Mouse (Mus musculus) layer of hippocampus, adult 11-12 months (tissue): ENCODE measurements around the gene Cyth1.

ENCODE experiments used
- DNase-seq: peaks from one replicate; pipeline ENCODE4 v3.0.0; 2022; ENCODE audit warnings: low spot score

Cyth1 gene

DNA sequence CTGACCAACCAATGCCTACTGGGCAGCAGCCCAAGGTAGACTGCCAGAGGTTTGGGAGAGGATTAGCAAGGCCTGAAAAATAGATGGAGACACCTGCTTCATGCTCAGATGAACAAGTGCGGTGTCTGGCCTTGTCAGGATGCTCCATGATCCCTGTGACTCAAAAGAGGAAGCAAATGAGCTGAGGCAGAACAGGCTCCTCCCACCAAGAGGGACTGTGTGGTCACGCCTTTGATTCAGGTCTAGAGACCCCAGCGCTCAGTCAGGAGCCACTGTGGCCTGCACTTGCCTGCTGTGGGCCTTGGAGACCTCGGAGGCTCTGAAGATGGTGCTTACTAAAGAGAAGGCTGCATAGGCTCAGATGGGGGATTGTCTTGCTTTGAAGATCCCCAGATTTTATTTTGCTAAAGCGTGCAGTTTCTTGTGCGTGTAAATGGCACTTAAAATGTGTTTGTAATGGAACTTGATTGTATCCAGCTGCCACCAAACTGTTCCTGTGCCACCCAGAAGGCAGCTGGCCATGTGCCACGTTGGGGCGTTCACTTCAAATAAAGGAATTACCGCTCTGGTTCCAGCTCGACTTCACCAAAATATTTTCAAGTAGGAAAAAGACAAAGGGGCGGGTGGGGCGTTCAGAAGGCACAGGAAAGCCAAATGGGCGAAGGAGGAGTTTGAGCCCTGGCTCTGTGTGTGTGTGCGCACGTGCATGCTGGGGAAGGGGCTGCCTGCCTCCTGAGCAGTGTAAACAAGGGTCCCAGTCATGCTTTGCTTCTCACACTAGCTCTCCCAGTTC is 6.0 kb upstream of the Cyth1 start:
- peak; percentile 69 for DNase-seq

DNA sequence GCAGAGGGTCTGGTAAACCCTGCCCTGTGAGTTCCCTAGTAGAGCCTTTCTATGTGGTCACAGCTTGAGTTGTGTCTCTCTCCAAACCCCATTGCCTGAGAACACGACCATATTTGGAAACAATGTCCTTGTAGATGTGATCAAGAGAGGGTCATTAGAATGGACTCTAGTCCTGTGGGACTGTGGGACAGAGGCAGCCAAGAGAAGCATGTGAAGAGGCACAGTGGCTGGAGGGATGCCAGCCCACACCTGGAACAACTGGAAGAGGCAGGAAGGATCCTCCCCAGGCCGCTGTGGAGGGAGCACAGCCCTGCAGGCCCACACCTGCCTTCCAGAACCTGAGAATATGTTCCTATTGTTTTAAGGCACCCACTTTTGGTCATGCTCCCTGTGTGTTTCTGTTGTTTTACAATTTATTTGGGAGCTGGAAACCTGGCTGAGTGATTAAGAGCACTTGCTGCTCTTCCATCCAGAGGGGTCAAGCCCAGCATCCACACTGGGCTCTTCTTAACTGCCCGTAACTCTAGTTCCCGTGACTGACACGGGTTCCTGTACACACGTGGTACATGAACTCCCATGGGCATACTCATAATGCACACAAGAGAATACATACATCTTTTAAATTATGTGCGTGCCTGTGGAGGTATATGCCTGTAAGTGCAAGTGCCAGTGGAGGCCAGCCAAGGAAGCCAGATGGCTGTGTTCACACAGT is 5.2 kb upstream of the Cyth1 start:
- DNase-seq, result no peak

DNA sequence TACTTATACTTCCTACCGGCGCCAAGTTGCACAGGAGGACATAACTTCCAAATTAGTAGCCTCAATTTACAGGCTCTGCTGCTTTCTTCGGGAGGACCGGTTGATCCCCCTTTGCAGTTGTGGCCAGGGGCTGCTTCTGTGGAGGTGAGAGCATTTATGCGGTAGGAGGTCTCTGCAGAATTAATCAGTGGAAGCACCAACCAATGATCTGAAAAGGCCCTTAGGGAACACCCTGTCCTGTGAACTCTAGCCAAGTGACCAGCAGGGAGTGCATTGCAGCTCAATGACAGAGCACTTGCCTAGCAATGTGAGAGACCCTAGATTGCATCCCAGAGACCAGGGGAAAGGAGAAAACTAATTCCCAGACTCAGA is 606 bp upstream of the Cyth1 start:
- no peak for DNase-seq

DNA sequence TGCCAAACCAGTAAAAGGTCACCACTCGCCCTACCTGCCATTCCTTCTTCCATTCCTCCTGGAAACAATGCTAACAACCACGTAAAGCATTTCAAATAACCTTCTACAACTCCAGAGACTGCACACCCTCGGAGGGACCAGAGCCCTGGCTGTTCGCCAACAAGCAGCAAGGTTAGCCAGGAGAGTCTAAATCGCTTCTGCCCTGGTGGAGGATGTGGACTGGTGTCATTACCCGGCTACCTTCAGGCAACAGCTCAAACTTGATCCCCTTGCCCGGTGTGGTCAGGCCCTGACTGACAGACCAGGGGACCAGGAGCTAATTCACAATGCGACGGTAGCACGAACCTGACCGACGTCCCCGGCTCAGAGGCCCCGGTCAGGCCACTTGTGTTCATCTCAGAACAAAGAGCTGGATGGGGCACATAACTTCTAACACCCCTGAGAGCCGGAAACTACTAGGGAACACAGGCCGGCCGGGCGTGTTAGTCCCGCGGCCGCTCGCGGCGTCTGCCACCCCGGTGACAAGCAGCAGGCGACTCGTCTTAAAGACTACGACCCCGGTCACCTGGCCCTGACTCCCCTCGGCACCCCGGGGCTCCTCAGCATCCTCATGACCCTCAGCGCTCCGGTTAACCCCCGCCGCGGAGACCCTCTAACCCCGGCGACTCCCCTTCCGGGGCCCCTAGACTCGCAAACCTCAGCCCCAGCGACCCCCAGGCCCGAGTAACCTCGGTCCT is 865 bp downstream of the Cyth1 start:
- DNase-seq, result peak; percentile 45

DNA sequence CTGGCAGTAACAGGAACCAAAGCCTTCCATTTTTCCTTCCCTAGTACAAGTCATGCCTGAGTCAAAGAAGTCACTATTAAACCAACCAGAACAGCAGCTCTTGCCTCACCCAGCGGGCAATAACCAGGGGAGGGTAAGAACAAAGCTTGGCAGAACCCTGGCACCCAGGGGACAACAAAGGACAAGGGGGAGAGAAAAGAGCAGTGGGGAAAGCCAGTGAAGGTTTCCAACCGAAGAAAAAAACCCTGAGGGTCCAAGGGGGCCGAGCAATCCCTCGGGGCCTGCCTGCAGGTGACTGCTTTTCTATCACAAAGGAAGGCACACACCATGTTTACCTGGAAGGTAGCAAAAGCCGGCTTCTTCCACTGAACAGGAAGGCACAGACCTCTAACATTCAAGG is 1.7 kb downstream of the Cyth1 start:
- DNase-seq, result no peak

DNA sequence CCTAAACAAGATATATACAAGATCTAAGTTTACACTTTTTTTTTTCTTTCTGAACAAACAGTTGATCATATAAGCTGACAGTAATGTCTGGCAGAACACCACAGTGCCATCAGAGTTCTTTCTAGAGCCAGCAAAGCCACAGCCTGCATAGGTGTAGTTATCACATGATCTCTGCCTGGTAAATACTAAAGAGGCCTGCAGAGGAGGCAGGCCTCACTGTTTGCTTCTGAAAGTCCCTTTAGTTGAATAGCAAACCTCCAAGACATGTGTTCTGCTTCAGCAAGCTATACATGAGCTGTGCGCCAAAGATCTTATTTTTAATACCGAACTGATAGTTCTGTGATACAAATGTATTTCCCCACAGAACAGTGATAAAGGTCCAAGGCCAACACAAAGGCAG is 3.3 kb downstream of the Cyth1 start:
- DNase-seq, result no peak

DNA sequence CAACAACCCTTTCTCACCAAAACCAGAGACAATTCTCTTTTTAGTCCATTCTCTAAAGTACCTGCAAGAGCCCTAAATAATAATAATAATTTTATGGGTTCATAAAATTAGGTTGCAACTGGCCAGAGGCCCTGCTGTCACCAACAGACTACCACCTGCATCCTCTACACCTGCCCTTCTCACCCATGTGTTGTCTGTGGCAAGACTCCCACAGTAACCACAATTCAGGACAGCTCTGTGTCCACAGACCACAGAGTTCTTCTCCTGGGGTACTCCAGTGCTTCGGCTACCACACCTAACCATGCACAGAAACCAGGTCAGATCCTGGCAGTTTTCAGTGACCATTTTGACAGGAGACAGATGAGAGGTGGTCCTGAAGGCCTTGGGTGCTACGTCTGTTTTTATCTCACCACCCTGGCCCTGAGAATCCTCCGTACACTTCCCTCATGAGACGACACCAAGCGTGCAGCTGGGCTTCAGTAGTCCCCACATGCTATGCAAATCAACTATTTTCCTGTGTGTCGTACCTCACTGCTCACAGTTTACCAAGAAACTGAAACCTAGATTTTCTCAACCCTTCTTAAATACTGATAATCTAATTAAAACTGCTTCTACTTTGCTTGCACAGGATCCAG is 4.6 kb downstream of the Cyth1 start:
- no peak for DNase-seq

DNA sequence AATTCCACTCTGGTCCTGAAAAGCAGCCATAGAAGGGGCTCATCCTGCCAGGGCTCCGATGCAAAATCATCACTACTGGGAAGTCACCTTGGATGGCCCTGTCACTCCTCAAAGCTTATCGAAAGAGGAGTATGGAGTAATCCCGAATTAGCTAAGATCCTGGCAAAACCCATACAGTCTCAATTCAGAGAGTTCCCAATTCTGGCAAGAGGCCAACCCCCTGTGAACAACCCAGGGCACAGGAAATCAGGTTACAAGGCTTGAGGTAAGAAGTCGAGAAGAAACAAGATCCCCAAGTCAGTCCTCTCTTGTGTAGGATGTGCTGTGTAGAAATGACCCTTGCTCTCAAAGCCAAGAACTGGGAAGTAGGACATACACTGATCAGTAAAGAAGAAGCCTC is 5.9 kb downstream of the Cyth1 start:
- DNase-seq, result no peak

DNA sequence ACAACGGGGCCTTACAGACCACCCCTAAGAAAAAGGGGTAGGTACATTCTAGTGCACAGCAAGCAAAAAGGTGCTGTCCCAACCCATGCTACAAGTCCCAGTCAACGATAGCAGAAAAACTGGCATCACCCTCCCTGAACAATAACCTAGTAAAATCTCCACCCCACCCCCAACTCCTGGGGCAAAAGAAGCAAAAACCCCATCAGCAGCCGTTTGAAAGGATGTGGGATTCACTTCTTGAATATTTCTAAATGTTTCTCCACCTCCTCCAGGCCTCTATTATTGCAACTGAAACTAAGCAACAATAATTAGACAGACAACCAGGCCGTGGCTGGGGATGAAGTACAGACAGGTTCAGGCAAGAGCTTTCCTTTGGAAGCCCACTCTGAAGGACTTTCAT is 8.0 kb downstream of the Cyth1 start:
- no peak for DNase-seq

DNA sequence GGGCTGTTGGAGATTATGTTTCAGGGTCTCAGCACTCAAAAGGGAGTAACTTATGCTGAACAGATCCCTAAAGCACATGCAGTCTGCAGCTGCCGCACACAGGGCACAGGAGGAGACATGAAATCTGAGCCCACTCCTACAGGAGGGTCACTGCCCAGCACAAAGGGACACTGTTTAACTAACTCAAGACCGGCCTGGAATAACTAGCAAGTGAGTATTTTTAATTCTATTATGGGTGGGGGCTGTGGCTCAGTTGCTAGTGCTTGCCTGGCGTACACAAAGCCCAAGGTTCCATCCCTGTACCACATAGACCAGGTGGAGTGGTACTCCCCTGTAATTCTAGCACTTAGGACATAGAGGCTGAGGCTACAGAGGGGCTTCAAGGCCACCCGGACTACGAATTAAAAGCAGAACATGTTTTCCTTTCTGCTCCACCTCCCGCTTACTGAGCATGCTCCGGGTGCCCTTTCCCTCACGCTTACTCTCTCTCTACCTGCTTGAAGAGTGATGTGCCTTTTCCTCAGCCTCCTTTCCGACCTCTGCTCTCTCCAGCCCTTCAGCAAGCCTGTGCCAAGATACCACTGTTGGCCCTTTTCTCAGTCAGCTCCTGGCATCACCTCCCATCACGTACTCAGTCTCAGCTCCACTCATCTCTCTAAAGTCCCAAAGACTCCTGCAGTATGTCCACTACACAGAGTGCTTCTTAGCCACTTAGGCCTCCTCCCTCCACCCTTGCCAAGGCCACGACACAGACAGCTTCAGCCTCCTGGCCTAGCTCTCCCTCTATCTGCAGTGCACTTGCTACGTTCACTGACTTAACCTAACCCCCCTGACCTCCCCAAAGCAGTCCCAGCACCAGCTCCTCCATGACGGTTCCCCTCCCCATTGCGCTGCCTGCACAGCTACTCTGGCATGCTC is 8.9 kb downstream of the Cyth1 start:
- DNase-seq, result no peak

DNA sequence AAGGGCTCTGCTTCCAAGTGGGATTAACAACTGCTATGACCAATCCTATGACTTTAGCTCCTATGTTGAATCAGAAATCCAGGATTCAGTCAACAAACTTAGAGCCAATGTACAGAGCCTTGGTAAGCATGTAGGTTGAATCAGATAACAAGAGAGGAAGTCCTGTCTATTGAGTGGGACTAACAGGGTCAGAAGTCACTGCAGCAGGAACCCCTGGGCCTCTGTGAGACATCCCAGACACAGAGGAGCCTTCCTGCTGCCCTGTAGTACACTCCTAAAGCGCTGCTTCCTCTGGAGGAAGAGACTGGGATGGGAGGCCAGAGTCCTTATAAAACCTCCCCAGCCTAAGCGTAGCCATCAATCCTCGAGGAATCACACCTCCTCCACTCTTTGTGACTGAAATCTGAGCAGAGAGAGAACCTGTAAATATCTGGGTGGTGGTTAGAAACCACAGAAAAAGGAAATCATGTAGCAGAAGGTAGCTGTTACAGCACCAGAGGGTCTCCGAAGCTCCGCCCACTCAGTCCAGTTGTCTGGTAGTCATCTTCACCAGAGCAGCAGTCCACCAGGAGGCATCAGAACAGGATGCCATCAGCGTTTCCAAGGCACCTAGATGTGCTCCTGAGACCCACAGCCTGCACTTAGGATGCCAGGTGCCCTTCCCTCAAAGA is 11.7 kb downstream of the Cyth1 start:
- DNase-seq, result no peak

DNA sequence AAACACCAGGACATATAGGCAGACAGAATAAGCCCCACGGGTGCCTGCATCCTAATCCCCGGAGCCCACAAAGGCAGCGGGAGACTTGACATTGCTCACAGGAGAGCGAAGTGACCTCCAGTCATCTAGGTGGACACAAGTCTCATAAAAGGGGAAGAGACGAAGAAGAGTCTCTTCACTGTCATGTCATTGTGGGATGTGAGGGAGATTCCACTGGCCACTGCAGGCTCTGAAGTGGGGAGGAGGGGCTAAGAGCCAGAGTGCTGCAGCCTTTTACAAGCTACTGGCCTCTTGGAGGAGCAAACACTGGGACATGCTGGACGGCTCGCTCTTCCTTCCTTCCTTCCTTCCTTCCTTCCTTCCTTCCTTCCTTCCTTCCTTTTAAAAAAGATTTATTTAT is 13.5 kb downstream of the Cyth1 start:
- DNase-seq, result no peak

DNA sequence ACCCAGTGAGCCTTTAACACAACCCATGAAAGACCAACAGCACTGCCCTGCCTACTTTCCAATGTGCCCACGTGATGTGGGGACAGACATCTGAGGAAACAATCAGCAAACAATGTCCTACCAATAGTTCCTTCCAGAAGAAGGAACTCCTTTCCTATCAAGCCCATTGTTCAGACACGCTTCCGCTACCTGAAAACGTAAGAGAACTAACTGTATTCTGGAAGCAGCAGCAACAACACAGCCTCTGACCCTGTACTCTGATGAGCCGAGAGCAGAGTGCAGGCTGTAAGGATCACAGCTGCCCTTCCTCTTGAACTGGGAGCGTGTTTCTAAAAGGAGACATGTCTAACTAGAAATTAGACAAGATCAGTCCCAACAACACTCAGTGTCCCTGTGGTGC is 13.9 kb downstream of the Cyth1 start:
- DNase-seq, result no peak

DNA sequence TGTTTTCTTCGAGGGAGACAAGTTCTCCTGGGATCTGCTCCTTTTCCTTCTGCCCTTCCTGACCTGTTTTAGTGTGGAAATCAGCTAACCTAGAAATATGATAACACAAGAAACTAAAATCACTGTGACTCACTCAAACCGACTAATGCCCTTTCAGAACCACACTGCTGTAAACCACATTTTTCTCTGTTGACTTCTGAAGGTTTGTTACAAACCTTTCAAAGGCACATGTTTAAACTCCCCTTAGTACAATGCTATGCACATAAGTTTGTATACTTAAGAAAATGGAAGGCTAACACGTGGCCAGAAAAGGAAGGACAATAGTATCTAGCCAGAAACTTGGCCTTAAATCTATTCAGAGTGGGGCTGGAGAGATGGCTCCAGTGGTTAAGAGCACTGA is 14.5 kb downstream of the Cyth1 start:
- no peak for DNase-seq

DNA sequence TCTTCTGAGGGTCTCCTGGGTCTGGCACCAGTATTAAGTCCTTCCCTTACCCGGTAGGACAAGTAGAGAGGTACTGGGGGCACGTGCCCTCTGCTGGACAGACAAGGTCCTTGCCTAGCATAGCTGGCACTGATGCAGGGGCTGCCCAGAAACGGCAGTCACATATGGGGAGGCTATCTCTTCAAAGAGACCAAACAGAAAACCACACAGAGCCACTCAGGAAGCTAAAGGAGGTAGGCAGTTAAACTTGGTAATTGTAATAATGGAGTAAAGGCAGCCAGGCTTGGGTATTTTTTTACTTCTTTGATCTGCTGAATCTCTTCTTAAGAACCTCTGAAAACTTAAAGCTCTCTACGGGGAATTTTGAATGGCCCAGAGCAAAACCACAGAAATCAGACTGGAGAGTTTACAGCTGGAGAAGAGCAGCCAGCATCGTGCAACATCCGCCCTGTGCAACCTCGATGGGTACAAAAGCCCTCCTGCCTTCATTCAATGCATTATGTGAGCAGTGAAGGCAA is 16.0 kb downstream of the Cyth1 start:
- DNase-seq, result no peak

DNA sequence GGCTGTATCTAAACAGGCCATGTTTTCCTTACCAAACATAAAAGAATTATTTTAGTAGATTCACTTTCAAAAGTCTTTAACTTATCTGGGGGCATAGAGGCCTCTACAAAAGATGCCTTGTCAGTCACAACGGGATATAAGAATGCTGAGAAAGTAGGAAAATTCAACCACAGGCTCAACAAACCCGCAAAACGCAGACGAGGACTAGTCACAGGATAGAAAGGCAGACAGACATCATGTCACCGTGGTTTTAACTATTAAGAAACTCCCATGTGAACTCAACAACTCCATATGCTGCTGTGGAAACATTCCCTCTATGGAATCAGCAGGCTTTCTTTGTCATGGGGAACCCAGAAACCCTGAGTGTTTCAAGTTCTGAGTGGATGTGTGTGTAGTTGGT is 18.5 kb downstream of the Cyth1 start:
- no peak for DNase-seq

DNA sequence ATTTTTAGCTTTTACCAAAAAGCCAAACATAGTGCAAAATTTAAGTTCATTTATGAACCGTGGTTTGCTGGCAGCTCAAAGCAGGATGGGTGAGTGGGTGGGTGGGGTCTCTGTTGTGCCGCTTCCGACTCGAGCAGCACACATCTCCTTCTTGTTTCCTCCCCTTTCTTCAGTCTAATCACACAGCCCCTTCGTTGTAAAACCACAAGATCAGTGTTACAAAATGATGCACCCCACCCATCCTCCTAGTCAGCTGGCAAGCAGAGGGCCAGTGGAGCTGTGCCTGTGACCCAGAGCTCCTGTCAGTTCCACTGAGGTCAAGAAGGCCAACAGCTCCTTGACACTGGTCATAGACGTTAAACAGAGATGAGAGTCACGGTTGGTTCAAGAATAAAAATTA is 20.7 kb downstream of the Cyth1 start:
- DNase-seq, result no peak

DNA sequence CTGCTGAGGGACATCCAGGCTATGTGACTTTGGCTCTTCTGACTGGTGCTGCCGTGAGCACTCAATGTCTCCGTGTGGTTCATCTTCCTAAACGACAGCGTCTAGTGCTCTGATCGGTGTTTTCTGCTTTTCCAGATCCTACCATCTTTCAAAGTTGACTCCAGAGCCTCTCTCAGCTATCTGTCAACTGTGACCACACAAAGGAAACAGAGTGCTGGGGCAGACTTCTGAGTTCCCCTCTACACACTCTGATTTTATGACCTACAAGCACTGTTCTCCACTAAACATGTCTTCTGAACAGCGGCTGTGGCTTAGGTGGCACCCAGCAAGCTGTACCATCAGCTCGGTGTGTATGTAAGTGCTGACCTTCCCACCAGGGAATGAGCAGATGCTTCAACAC is 21.5 kb downstream of the Cyth1 start:
- no peak for DNase-seq

DNA sequence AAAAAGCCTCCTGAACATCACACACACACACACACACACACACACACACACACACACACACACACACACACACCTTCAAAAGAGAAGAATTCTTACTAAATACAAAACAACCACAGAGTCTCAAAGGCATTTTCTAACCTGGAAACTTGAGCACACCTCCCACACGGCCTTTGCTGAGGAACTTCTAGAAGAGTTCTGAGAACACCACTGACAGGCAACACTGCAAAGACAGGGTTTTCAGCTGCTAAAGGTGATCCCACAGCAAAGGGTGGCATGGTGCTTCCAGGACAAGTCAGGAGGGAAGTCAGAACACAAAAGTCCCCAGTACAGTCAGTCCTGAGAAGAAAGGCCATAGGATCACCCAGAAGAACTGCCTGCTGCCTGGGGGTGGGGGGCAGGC is 22.5 kb downstream of the Cyth1 start:
- no peak for DNase-seq

DNA sequence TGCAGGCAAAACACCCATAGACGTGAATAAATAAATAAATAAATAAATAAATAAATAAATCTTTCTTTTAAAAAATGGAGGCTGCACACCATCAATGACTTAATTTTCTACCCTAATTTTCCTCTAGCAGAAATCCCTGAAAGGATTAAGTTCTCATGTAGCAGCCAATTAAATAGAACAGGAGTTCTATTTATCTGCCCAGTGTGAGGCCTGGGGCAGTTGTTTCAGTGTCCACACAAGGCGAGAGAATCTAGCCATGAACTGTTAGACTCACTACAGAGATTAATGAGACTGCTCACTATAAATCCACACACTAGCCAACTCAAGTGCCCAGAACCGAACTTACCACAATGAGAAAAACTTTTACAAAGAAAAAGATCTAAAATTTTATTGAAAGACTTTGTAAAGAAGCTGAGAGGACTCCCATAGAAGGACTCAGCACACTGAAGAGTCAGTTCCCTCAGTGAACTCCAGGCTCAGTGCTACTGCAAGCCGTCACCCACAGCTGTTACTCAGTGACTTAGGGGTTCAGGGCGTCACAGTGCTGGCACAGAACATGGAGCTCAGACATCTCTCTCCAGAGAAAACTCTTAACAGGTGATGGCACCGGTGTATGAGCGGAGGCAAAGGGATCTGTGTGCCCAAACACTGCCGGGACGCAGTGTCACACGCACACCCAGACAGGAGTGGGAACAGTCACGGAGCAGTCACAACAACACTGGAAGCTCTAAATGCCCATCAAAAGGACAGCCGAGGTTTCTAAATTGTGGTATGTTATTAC is 23.1 kb downstream of the Cyth1 start:
- DNase-seq, result no peak
